Mouse (Mus musculus) bone marrow, adult 2 months (tissue): ENCODE measurements around the gene Spata4.

Source experiments
- CTCF ChIP-seq: fragments of 200-500 bp; IDR thresholded peaks from 2 replicates; pipeline ENCODE4 v1.5.1; 2011; ENCODE audit warnings: low read length, control low read depth; ENCODE audit not compliant: control insufficient read depth, insufficient read depth
- POLR2A ChIP-seq: fragments of 200-500 bp; IDR thresholded peaks from 2 replicates; pipeline ENCODE4 v1.6.1; 2011; ENCODE audit warnings: low read depth, mild to moderate bottlenecking, control low read depth, low read length, borderline replicate concordance; ENCODE audit not compliant: control insufficient read depth

- TF ChIP-seq CTCF = no peak
- TF ChIP-seq POLR2A = no peak
Observed at GRCm38 (mm10) chr8:54596940-54597339, 3.6 kb upstream of the Spata4 start.
